Mouse (Mus musculus) hindbrain, embryonic 15.5 days (tissue): ENCODE results near the gene Got2. TPM values are rescaled to one million over a fixed set of nuclear protein-coding genes. Genes with fewer than 3 reads are reported as not detected.
"Not testable (repeated sequence)": the region's sequence is repeated elsewhere in the genome, so short reads cannot be mapped to it uniquely, and the experiment has no call there.

Source experiments
- ATAC-seq: fragments of 200-750 bp; cut with Nextera tagmentation; 2 replicates; pipeline ENCODE4 v1.8.0; 2017; ENCODE audit warnings: low read depth, moderate number of reproducible peaks, moderate TSS enrichment; ENCODE audit not compliant: low FRiP score
- H3K27ac ChIP-seq: fragments of 300-500 bp; sonication (generic); replicated peaks from 2 replicates; pipeline ENCODE4 v1.5.1; 2015; ENCODE audit warnings: mild to moderate bottlenecking, inconsistent platforms
- H3K27me3 ChIP-seq: fragments of 300-500 bp; sonication (generic); 2 replicates; pipeline ENCODE4 v1.6.1; 2015; ENCODE audit warnings: control low read depth, inconsistent platforms
- H3K36me3 ChIP-seq: fragments of 300-500 bp; sonication (generic); 2 replicates; pipeline ENCODE4 v1.6.1; 2015; ENCODE audit warnings: control low read depth, inconsistent platforms
- H3K4me1 ChIP-seq: fragments of 300-500 bp; sonication (generic); replicated peaks from 2 replicates; pipeline ENCODE4 v1.6.1; 2015; ENCODE audit warnings: control low read depth, inconsistent platforms
- H3K4me2 ChIP-seq: fragments of 300-500 bp; sonication (generic); 2 replicates; pipeline ENCODE4 v1.6.1; 2015; ENCODE audit warnings: moderate library complexity, mild to moderate bottlenecking, inconsistent platforms
- H3K4me3 ChIP-seq: fragments of 300-500 bp; sonication (generic); 2 replicates; pipeline ENCODE4 v1.5.1; 2015; ENCODE audit warnings: mild to moderate bottlenecking, inconsistent platforms
- H3K9ac ChIP-seq: fragments of 300-500 bp; sonication (generic); 2 replicates; pipeline ENCODE4 v1.6.1; 2015; ENCODE audit warnings: inconsistent platforms
- H3K9me3 ChIP-seq: fragments of 300-500 bp; sonication (generic); 2 replicates; pipeline ENCODE4 v1.6.1; 2016; ENCODE audit warnings: control low read depth, inconsistent platforms
- WGBS: fragments of 180-500 bp; shearing (Covaris S2); methylation state at CpG from one replicate; pipeline ENCODE4 v1.1.7; 2015; 5-methylcytosine and 5-hydroxymethylcytosine counted together
- polyA plus RNA-seq: library from polyadenylated mRNA; unstranded; fragments of >200 nt; fragmentation: Nextera tagmentation; extraction: Ambion mirVana; gene quantifications from 2 replicates; pipeline ENCODE4 v1.2.1, GENCODE M21; 2015

The Got2 gene
- polyA plus RNA-seq, 1 experiment from 2014 or later, result 227 TPM

- ATAC-seq, H3K9me3 ChIP-seq, H3K4me2 ChIP-seq, H3K9ac ChIP-seq, H3K27me3 ChIP-seq, H3K27ac ChIP-seq, H3K4me1 ChIP-seq, H3K4me3 ChIP-seq: not testable (repeated sequence)
- peaks cover 45% of the 10 kb centered on the region for H3K36me3 ChIP-seq
- WGBS, result 58% methylated on average over 11 of the region's 11 CpGs
Observed at GRCm38 (mm10) chr8:95863761-95864440, 24.4 kb downstream of the Got2 start.

DNA sequence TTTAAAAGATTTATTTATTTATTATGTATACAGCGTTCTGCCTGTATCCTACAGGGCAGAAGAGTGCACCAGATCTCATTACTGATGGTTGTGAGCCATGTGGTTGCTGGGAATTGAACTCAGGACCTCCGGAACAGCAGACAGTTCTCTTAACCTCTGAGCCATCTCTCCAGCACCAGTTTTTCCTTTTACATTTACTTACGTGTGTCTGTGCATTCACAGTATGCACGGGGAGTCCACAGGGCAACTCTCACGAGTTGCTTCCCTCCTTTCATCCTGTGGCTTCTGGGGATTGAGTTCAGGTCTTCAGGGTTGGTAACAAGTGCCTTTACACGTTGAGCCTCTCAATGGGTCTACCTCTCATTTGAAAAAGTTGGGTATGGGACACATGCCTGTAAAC is 34.2 kb downstream of the Got2 start:
- Histone ChIP-seq H3K9ac (no peak overlapping the region), H3K27me3 (no peaks in the 10 kb centered on the region), H3K4me1 (peaks cover 14% of the 10 kb centered on the region), H3K4me2 (no peak overlapping the region), H3K27ac (no peak overlapping the region), H3K36me3 (no peaks in the 10 kb centered on the region), H3K4me3 (no peak overlapping the region), H3K9me3 (no peaks in the 10 kb centered on the region)
- ATAC-seq, result no peak
- 88% methylated on average over 6 of the region's 6 CpGs for WGBS

DNA sequence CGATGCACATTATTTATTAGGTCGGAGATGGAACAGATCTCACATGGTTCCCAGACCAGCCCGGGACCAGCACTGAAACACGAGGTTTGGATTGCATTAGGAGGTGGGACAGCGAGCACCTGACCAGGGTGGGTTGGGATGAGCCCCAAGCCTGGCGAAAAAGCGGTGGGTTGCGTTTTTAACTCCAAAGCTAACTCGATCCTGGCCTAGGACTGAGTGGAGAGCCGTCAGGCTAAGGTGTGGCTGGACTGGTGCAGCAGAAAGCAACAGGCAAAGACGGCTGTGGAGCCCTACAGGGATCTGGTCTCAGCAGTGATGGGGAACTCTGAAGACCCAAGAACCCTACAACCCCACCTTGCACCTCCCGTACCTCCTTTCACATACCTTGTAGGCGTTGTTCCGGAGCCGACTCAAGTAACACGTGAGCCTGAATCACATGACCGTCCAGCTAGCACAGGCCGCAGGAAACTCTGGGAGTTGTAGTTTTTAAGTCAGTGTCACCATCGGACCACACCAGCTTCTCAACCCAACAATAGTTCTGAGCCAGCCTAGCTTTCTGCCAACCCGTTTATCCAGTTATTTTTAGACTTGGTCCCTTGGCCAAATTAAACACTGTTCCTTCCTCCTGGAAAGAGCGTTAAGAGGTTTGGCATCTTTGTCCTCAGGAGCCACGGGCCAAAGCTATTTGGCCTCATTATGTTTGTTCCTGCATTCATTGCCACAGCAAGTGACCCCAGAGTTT is 35.1 kb downstream of the Got2 start, which contains the start of gene Slc38a7:
TSS of gene Slc38a7 (minus strand) at position 438 of the 742 bp plus-strand sequence.
- 23% methylated on average over 22 of the region's 22 CpGs for WGBS
- H3K4me2 ChIP-seq, result peak within 1 kb of the TSS; percentile 67
- ATAC-seq, result peak; percentile 95
- peaks cover 14% of the 10 kb centered on the region for H3K4me1 ChIP-seq
- H3K9me3 ChIP-seq, result no peaks in the 10 kb centered on the region
- H3K36me3 ChIP-seq, result no peaks in the 10 kb centered on the region
- no peaks in the 10 kb centered on the region for H3K27me3 ChIP-seq
- H3K9ac ChIP-seq, result peak within 1 kb of the TSS; percentile 61
- no peak within 1 kb of the TSS for H3K27ac ChIP-seq
- peak within 1 kb of the TSS; percentile 71 for H3K4me3 ChIP-seq

GRCm38 (mm10) chr8:95852290-95852689 is 36.1 kb downstream of the Got2 start:
- Histone ChIP-seq H3K27ac (no peak overlapping the region), H3K36me3 (peaks cover 2% of the 10 kb centered on the region; the same call in 1 of the 2 replicates), H3K4me3 (peak overlapping the region; percentile 71), H3K4me1 (peaks cover 14% of the 10 kb centered on the region), H3K9me3 (no peaks in the 10 kb centered on the region), H3K4me2 (peak overlapping the region; percentile 67), H3K27me3 (no peaks in the 10 kb centered on the region), H3K9ac (peak overlapping the region; percentile 61; the same call in 1 of the 2 replicates)
- WGBS, result 79% methylated on average over 4 of the region's 4 CpGs
- no peak for ATAC-seq

- no peak overlapping the region for H3K9ac ChIP-seq
- WGBS, result 96% methylated on average over 2 of the region's 2 CpGs
- no peak overlapping the region for H3K4me2 ChIP-seq
- ATAC-seq, result no peak
- no peak overlapping the region for H3K27ac ChIP-seq
- H3K4me1 ChIP-seq, result peaks cover 14% of the 10 kb centered on the region
- H3K9me3 ChIP-seq, result no peaks in the 10 kb centered on the region
- H3K4me3 ChIP-seq, result no peak overlapping the region
- H3K36me3 ChIP-seq, result peaks cover 8% of the 10 kb centered on the region; the same call in 1 of the 2 replicates
- H3K27me3 ChIP-seq, result no peaks in the 10 kb centered on the region
Observed at GRCm38 (mm10) chr8:95850326-95850725, 38.0 kb downstream of the Got2 start.

DNA sequence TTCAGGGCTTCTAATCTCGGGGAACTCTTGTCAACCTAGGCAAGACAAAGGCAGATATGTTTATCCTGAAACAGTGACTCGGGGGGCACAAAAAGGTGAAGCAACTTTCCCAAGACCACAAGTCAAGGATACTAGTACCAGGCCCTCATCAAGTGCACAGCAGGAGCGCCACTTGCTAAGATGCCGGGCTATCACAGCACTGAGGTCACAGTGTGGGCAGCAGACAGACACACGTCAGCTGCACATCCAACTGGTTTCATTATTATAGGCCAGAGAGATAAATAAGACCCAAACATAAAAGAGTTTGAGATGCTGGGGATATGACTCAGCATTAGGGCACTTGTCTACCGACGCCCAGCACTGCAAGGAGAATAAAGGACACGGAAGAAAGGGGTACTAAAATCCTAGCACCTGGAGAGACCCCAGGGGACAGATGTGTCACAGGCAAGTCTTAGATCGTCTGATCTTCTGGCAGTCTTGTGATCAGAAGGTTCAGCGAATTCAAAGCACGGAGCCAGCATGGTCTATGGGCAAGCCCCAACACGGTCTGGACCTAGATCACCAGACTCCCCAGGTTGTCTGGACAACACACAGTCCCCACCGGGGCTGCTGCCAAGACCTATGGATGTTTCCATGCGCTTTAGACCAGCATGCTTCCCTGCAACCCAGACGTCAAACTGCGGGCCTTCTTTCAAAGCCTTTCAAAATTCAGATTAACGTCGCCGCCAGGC is 39.4 kb downstream of the Got2 start:
- no peak overlapping the region for H3K4me2 ChIP-seq
- H3K4me3 ChIP-seq, result no peak overlapping the region
- 92% methylated on average over 19 of the region's 19 CpGs for WGBS
- peaks cover 14% of the 10 kb centered on the region for H3K4me1 ChIP-seq
- no peaks in the 10 kb centered on the region for H3K9me3 ChIP-seq
- ATAC-seq, result no peak
- no peak overlapping the region for H3K9ac ChIP-seq
- no peaks in the 10 kb centered on the region for H3K27me3 ChIP-seq
- H3K27ac ChIP-seq, result no peak overlapping the region
- peaks cover 20% of the 10 kb centered on the region for H3K36me3 ChIP-seq

GRCm38 (mm10) chr8:95848061-95848551 is 40.2 kb downstream of the Got2 start:
- H3K27ac ChIP-seq, result no peak overlapping the region
- H3K36me3 ChIP-seq, result peaks cover 28% of the 10 kb centered on the region
- peaks cover 10% of the 10 kb centered on the region for H3K4me1 ChIP-seq
- H3K9me3 ChIP-seq, result no peaks in the 10 kb centered on the region
- H3K27me3 ChIP-seq, result no peaks in the 10 kb centered on the region
- H3K4me2 ChIP-seq, result no peak overlapping the region
- no peak for ATAC-seq
- no peak overlapping the region for H3K9ac ChIP-seq
- H3K4me3 ChIP-seq, result no peak overlapping the region
- WGBS, result 84% methylated on average over 24 of the region's 24 CpGs

- peaks cover 52% of the 10 kb centered on the region for H3K36me3 ChIP-seq
- H3K9me3 ChIP-seq, result no peaks in the 10 kb centered on the region
- H3K27ac ChIP-seq, result no peak overlapping the region
- 90% methylated on average over 7 of the region's 7 CpGs for WGBS
- no peaks in the 10 kb centered on the region for H3K27me3 ChIP-seq
- H3K4me2 ChIP-seq, result no peak overlapping the region
- H3K9ac ChIP-seq, result no peak overlapping the region
- ATAC-seq, result no peak
- H3K4me1 ChIP-seq, result no peaks in the 10 kb centered on the region
- H3K4me3 ChIP-seq, result no peak overlapping the region
Observed at GRCm38 (mm10) chr8:95845026-95845425, 43.3 kb downstream of the Got2 start.

DNA sequence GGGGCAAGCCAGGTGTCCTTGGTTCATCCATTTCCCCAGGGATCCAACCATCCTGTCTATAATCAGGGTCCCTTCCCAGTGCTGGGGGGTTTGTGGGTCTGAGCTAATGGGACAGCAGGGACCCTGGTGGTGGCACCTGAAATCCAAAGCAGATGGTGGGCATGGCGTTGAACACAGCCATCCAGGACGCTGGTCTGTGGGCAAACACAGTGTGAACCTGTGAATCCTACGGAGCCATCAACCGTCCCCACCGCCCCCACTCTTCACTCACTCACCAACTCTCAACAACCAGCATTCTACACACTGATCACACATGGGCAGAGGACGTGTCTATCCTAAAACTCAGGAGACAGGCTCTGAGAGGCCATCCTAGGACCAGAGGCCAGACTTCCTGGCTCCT is 44.4 kb downstream of the Got2 start:
- no peak for ATAC-seq
- Histone ChIP-seq H3K9ac (no peak overlapping the region), H3K4me1 (no peaks in the 10 kb centered on the region), H3K27me3 (no peaks in the 10 kb centered on the region), H3K9me3 (no peaks in the 10 kb centered on the region), H3K4me3 (no peak overlapping the region), H3K4me2 (no peak overlapping the region), H3K27ac (no peak overlapping the region), H3K36me3 (peaks cover 57% of the 10 kb centered on the region)
- WGBS, result 94% methylated on average over 6 of the region's 6 CpGs

DNA sequence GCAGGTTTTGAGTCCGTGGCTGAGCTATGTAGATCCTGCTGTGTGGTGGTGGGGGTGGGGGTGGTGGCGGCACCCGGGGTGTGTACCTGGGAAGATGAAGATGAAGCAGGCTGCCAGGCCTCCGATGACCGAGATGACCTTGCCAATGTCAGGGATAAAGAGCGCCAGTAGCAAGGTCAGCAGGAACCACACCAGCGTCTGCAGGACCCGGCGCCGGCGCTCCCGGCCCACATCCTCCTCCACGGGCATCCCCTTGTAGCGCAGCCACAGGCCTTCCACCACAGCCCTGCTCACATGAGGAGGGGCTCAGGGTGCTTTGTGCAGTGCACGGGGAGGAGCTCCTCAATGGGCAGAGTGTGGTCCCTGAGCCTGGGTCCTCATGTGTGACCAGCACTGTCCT is 46.9 kb downstream of the Got2 start:
- H3K27ac ChIP-seq, result no peak overlapping the region
- no peak overlapping the region for H3K4me2 ChIP-seq
- H3K27me3 ChIP-seq, result no peaks in the 10 kb centered on the region
- no peaks in the 10 kb centered on the region for H3K9me3 ChIP-seq
- H3K9ac ChIP-seq, result no peak overlapping the region
- WGBS, result 93% methylated on average over 15 of the region's 15 CpGs
- peaks cover 63% of the 10 kb centered on the region for H3K36me3 ChIP-seq
- no peaks in the 10 kb centered on the region for H3K4me1 ChIP-seq
- ATAC-seq, result no peak
- no peak overlapping the region for H3K4me3 ChIP-seq

GRCm38 (mm10) chr8:95839289-95839688 is 49.1 kb downstream of the Got2 start:
- Histone ChIP-seq H3K9me3 (no peaks in the 10 kb centered on the region), H3K4me2 (no peak overlapping the region), H3K4me1 (no peaks in the 10 kb centered on the region), H3K36me3 (peaks cover 56% of the 10 kb centered on the region), H3K9ac (no peak overlapping the region), H3K27ac (no peak overlapping the region), H3K27me3 (no peaks in the 10 kb centered on the region), H3K4me3 (no peak overlapping the region)
- ATAC-seq, result no peak
- WGBS, result 96% methylated on average over 4 of the region's 4 CpGs

GRCm38 (mm10) chr8:95837266-95837665 is 51.1 kb downstream of the Got2 start:
- WGBS, result 95% methylated on average over 10 of the region's 10 CpGs
- Histone ChIP-seq H3K9me3 (no peaks in the 10 kb centered on the region), H3K36me3 (peaks cover 40% of the 10 kb centered on the region), H3K4me2 (no peak overlapping the region), H3K4me1 (peaks cover 13% of the 10 kb centered on the region), H3K4me3 (no peak overlapping the region), H3K27me3 (no peaks in the 10 kb centered on the region), H3K27ac (no peak overlapping the region), H3K9ac (no peak overlapping the region)
- no peak for ATAC-seq
